Mouse (Mus musculus): ENCODE data around the gene Eva1b.

Gene Eva1b

GRCm38 (mm10) chr4:126194916-126195315 lies 47.4 kb downstream of the Eva1b start:
- in situ Hi-C loops (cut with MboI, MseI), result no loop called here

- in situ Hi-C loops (cut with MboI, MseI), result no loop called here
Observed at GRCm38 (mm10) chr4:126197485-126197884, 49.9 kb downstream of the Eva1b start.

All from regulatory T cell (primary cell).